Mouse (Mus musculus) forebrain, embryonic 11.5 days (tissue): ENCODE measurements at regions not wholly inside any gene's neighbourhood (a gene's known extent, or its start where the extent isn't known, plus 50 kb on each side); places are given as distances from the start of the nearest gene placed in this dataset.

Experiments
- ATAC-seq: fragments of 200-750 bp; cut with Nextera tagmentation; replicated peaks from 2 replicates; pipeline ENCODE4 v1.8.0; 2017; ENCODE audit warnings: moderate TSS enrichment; ENCODE audit not compliant: low FRiP score
- DNase-seq: peaks from one replicate; pipeline ENCODE4 v3.0.0-alpha.2; 2017; ENCODE audit warnings: low spot score
- H3K27ac ChIP-seq: fragments of 300-500 bp; sonication (generic); 2 replicates; pipeline ENCODE4 v1.5.1; 2014; ENCODE audit warnings: low read depth, low read length
- H3K27me3 ChIP-seq: fragments of 300-500 bp; sonication (generic); 2 replicates; pipeline ENCODE4 v1.6.1; 2014; ENCODE audit warnings: mild to moderate bottlenecking, low read length, mixed read lengths; ENCODE audit not compliant: control insufficient read depth, insufficient read depth
- H3K36me3 ChIP-seq: fragments of 300-500 bp; sonication (generic); 2 replicates; pipeline ENCODE4 v1.6.1; 2014; ENCODE audit warnings: mild to moderate bottlenecking, low read length, moderate library complexity, mixed read lengths; ENCODE audit not compliant: control insufficient read depth, insufficient read depth
- H3K4me1 ChIP-seq: fragments of 300-500 bp; sonication (generic); replicated peaks from 2 replicates; pipeline ENCODE4 v1.6.1; 2014; ENCODE audit warnings: low read length, mixed read lengths; ENCODE audit not compliant: control insufficient read depth, insufficient read depth
- H3K4me2 ChIP-seq: fragments of 300-500 bp; sonication (generic); 2 replicates; pipeline ENCODE4 v1.6.1; 2014; ENCODE audit warnings: low read depth, mild to moderate bottlenecking, low read length, moderate library complexity, mixed read lengths; ENCODE audit not compliant: severe bottlenecking
- H3K4me3 ChIP-seq: fragments of 300-500 bp; sonication (generic); 2 replicates; pipeline ENCODE4 v1.5.1; 2014; ENCODE audit warnings: low read depth, low read length
- H3K9ac ChIP-seq: fragments of 300-500 bp; sonication (generic); 2 replicates; pipeline ENCODE4 v1.6.1; 2014; ENCODE audit warnings: low read length
- H3K9me3 ChIP-seq: fragments of 300-500 bp; sonication (generic); 2 replicates; pipeline ENCODE4 v1.6.1; 2016; ENCODE audit warnings: low read length, mixed read lengths; ENCODE audit not compliant: control insufficient read depth
- WGBS: fragments of 180-500 bp; shearing (Covaris S2); extraction: QIAGEN DNeasy Blood & Tissue Kit; methylation state at CpG from one replicate; pipeline ENCODE4 v1.1.7; 2014; 5-methylcytosine and 5-hydroxymethylcytosine counted together

DNA sequence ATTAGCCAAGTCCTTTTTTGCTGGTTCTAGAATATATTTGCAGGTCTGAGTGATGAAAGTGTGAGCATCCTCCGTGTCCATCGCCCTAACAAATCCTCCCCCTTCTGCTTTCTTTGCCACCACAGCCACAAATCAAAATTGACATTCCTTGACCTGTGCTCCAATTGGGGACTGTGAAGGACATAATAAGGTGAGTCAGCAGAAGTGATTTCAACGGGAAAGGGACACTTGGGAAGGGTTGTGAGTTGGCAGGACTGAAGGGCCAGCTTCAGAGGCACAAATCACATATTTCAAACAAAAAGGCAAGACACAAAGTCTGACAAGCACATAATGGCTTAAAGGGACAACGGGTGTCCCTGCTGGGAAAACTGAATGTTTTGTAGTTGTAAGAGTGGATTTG is 784.2 kb upstream of the Lrrc6 start:
- H3K4me2 ChIP-seq, result no peak overlapping the region
- H3K4me3 ChIP-seq, result no peak overlapping the region
- DNase-seq, result no peak
- no peaks in the 10 kb centered on the region for H3K4me1 ChIP-seq
- no peaks in the 10 kb centered on the region for H3K9me3 ChIP-seq
- H3K9ac ChIP-seq, result no peak overlapping the region
- H3K27ac ChIP-seq, result no peak overlapping the region
- 48% methylated on average over 4 of the region's 4 CpGs for WGBS
- H3K27me3 ChIP-seq, result no peaks in the 10 kb centered on the region
- ATAC-seq, result no peak
- no peaks in the 10 kb centered on the region for H3K36me3 ChIP-seq

DNA sequence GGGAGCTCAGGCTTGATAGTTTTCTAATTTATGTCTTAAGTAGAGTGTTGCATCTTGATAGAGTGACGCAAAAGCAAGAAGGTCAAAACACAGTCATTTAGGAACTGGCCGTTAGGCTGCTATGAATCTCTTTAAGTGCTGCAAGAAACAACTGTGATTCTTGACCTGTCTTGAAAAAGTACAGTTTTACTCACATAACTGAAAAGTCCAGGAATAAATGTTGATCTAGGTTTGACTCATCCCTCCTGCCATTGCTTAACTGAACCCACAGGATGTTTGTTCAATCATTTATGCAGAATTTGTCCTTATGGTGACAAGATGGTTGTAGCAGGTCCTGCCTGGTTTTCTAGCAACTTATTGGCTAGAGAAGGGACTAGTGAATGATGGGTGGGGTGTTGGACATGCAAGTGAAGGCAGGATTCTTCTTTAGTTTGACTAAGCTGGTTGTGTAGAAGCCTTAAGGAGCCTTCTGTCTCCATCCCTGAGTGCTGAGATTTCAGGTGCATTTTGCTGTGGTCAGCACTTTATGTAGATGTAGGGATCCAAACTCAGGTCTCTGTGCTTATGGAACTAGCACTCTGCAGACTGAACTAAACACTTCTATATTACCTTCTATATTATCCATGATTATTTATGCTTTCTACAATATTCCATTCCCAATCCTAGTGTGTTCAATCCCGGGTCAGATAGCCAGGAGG is 782.7 kb upstream of the Lrrc6 start:
- H3K27me3 ChIP-seq, result no peaks in the 10 kb centered on the region
- DNase-seq (no peak), ATAC-seq (no peak)
- no peak overlapping the region for H3K9ac ChIP-seq
- no peak overlapping the region for H3K27ac ChIP-seq
- no peaks in the 10 kb centered on the region for H3K36me3 ChIP-seq
- no peaks in the 10 kb centered on the region for H3K9me3 ChIP-seq
- H3K4me2 ChIP-seq, result no peak overlapping the region
- H3K4me1 ChIP-seq, result no peaks in the 10 kb centered on the region
- 92% methylated on average over 3 of the region's 3 CpGs for WGBS
- H3K4me3 ChIP-seq, result no peak overlapping the region

DNA sequence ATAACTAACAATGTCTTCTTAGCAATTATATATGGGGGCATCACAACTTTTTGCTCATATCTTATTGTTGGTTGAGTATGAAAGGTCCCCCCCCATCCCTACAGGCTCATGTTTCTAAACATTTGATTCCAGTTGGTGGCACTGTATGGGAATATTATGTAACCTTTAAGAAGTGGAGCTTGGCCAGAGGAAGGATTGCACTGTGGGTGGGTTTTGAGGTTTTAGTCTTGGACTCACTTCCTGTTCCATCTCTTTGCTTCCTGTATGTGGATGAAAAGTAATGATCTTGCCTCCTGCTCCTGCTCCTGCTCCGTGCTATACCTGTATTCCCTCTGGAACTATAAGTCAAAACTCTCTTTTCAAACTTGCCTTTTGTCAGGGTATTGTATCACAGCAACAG is 778.2 kb upstream of the Lrrc6 start:
- H3K9ac ChIP-seq, result no peak overlapping the region
- H3K27me3 ChIP-seq, result no peaks in the 10 kb centered on the region
- no peaks in the 10 kb centered on the region for H3K9me3 ChIP-seq
- no peak for DNase-seq
- H3K4me2 ChIP-seq, result no peak overlapping the region
- no peaks in the 10 kb centered on the region for H3K36me3 ChIP-seq
- H3K4me1 ChIP-seq, result no peaks in the 10 kb centered on the region
- no peak overlapping the region for H3K4me3 ChIP-seq
- no peak for ATAC-seq
- no peak overlapping the region for H3K27ac ChIP-seq
- 83% methylated on average over 1 of the region's 1 CpGs for WGBS

DNA sequence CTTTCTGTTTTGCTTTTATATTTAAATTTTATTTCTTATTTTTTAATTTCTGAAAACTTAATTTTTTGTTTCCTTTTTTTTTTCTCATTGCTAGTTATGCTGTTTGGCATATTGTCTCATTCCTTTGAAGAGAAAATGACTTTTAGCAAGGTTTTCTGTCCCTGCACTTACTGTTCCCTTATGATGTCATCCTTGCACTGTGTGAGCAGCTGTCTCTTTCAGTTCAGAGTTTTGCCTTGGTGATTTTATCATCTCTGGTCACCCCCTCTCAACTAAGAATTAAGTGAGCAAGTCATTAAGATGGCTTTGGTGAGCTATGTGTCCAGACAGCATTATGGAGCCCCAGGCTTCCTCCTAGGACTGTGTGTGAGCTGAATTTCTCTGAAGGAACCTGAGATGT is 774.3 kb upstream of the Lrrc6 start:
- no peak overlapping the region for H3K9ac ChIP-seq
- no peaks in the 10 kb centered on the region for H3K36me3 ChIP-seq
- no peaks in the 10 kb centered on the region for H3K9me3 ChIP-seq
- no peaks in the 10 kb centered on the region for H3K27me3 ChIP-seq
- DNase-seq, result no peak
- no peak overlapping the region for H3K4me3 ChIP-seq
- H3K4me2 ChIP-seq, result no peak overlapping the region
- no peak for ATAC-seq
- H3K4me1 ChIP-seq, result no peaks in the 10 kb centered on the region
- H3K27ac ChIP-seq, result no peak overlapping the region

DNA sequence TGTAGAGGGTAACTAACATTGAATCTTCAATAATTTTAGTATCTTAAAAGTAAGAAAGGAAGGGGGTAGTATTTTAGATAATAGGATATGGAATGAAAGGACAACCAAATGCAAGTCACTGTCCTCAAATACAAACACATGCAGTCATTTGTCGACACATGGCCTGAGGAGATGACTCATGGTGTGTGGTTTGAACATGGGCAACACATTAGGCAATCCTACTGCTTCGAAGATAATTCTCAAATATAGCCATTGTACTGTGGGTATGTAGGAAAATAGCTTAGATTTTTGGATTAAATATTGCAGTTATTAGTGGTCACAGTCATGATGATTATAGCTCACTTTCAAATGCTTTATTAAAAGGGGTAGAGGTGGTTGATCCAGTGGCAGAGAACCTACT is 771.7 kb upstream of the Lrrc6 start:
- no peak for ATAC-seq
- Histone ChIP-seq H3K36me3 (no peaks in the 10 kb centered on the region), H3K4me2 (no peak overlapping the region), H3K9ac (no peak overlapping the region), H3K27me3 (no peaks in the 10 kb centered on the region), H3K4me1 (no peaks in the 10 kb centered on the region), H3K27ac (no peak overlapping the region), H3K9me3 (no peaks in the 10 kb centered on the region), H3K4me3 (no peak overlapping the region)
- 95% methylated on average over 2 of the region's 2 CpGs for WGBS
- DNase-seq, result no peak

DNA sequence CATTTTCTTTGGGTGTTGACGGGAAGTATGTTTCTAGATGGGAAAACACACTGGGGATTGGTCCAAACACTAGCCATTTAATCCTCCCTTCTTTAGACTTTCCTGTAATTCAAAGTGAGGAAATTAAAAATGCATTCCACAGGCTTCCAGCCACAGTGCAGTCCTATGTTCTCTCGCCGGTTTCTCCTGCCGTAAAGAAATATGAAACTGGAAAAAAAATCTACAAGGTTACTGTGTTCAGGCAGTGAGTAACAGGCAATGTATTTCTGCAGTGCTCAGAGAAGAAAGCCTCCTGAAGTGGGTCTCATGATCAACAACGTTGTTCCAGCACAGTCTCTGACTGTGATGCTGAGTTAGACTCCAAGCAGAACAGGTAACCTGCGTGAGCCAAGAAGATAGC is 763.0 kb upstream of the Lrrc6 start:
- H3K9me3 ChIP-seq, result no peaks in the 10 kb centered on the region
- WGBS, result 78% methylated on average over 6 of the region's 6 CpGs

GRCm38 (mm10) chr15:67263313-67263712 is 762.6 kb upstream of the Lrrc6 start:
- H3K36me3 ChIP-seq, result no peaks in the 10 kb centered on the region
- no peaks in the 10 kb centered on the region for H3K27me3 ChIP-seq
- 77% methylated on average over 2 of the region's 2 CpGs for WGBS
- DNase-seq (no peak), ATAC-seq (no peak)
- H3K27ac ChIP-seq, result no peak overlapping the region
- H3K4me1 ChIP-seq, result no peaks in the 10 kb centered on the region
- no peak overlapping the region for H3K4me2 ChIP-seq
- H3K4me3 ChIP-seq, result no peak overlapping the region
- H3K9me3 ChIP-seq, result no peaks in the 10 kb centered on the region
- H3K9ac ChIP-seq, result no peak overlapping the region

More for the DNA sequence above, 763.0 kb upstream of the Lrrc6 start:
- no peaks in the 10 kb centered on the region for H3K4me1 ChIP-seq
- H3K4me2 ChIP-seq, result no peak overlapping the region
- ATAC-seq, result no peak
- no peak overlapping the region for H3K4me3 ChIP-seq
- DNase-seq, result no peak
- H3K27ac ChIP-seq, result no peak overlapping the region
- no peaks in the 10 kb centered on the region for H3K27me3 ChIP-seq
- H3K9ac ChIP-seq, result no peak overlapping the region
- H3K36me3 ChIP-seq, result no peaks in the 10 kb centered on the region

GRCm38 (mm10) chr15:67262269-67262668 is 761.6 kb upstream of the Lrrc6 start:
- H3K27me3 ChIP-seq, result no peaks in the 10 kb centered on the region
- H3K36me3 ChIP-seq, result no peaks in the 10 kb centered on the region
- no peak overlapping the region for H3K9ac ChIP-seq
- ATAC-seq, result no peak
- H3K4me3 ChIP-seq, result no peak overlapping the region
- H3K4me2 ChIP-seq, result no peak overlapping the region
- H3K4me1 ChIP-seq, result no peaks in the 10 kb centered on the region
- WGBS, result 93% methylated on average over 2 of the region's 2 CpGs
- DNase-seq, result no peak
- H3K9me3 ChIP-seq, result no peaks in the 10 kb centered on the region
- no peak overlapping the region for H3K27ac ChIP-seq

- ATAC-seq (no peak), DNase-seq (no peak)
- Histone ChIP-seq H3K4me2 (no peak overlapping the region), H3K27ac (no peak overlapping the region), H3K9ac (no peak overlapping the region), H3K36me3 (no peaks in the 10 kb centered on the region), H3K4me1 (no peaks in the 10 kb centered on the region), H3K27me3 (no peaks in the 10 kb centered on the region), H3K9me3 (no peaks in the 10 kb centered on the region), H3K4me3 (no peak overlapping the region)
- WGBS, result 80% methylated on average over 3 of the region's 3 CpGs
Observed at GRCm38 (mm10) chr15:67260666-67261065, 760.0 kb upstream of the Lrrc6 start.
